Mouse (Mus musculus) forebrain, embryonic 12.5 days (tissue): ENCODE data around the gene Cxcl9. TPM values are rescaled to one million over a fixed set of nuclear protein-coding genes. Genes with fewer than 3 reads are reported as not detected.

Experiments
- ATAC-seq: fragments of 200-750 bp; cut with Nextera tagmentation; 2 replicates; pipeline ENCODE4 v1.8.0; 2017; ENCODE audit warnings: moderate TSS enrichment; ENCODE audit not compliant: low FRiP score
- H3K27ac ChIP-seq: fragments of 300-500 bp; sonication (generic); 2 replicates; pipeline ENCODE4 v1.5.1; 2016; ENCODE audit warnings: mild to moderate bottlenecking
- H3K27me3 ChIP-seq: fragments of 300-500 bp; sonication (generic); 2 replicates; pipeline ENCODE4 v1.6.1; 2016; ENCODE audit warnings: mild to moderate bottlenecking
- H3K36me3 ChIP-seq: fragments of 300-500 bp; sonication (generic); replicated peaks from 2 replicates; pipeline ENCODE4 v1.6.1; 2016; ENCODE audit warnings: mild to moderate bottlenecking
- H3K4me1 ChIP-seq: fragments of 300-500 bp; sonication (generic); 2 replicates; pipeline ENCODE4 v1.6.1; 2016
- H3K4me2 ChIP-seq: fragments of 300-500 bp; sonication (generic); 2 replicates; pipeline ENCODE4 v1.6.1; 2016; ENCODE audit warnings: mild to moderate bottlenecking, moderate library complexity
- H3K4me3 ChIP-seq: fragments of 300-500 bp; sonication (generic); replicated peaks from 2 replicates; pipeline ENCODE4 v1.5.1; 2016; ENCODE audit warnings: mild to moderate bottlenecking
- H3K9ac ChIP-seq: fragments of 300-500 bp; sonication (generic); 2 replicates; pipeline ENCODE4 v1.6.1; 2016; ENCODE audit warnings: mild to moderate bottlenecking
- H3K9me3 ChIP-seq: fragments of 300-500 bp; sonication (generic); 2 replicates; pipeline ENCODE4 v1.6.1; 2016
- WGBS: fragments of 180-500 bp; shearing (Covaris S2); methylation state at CpG from one replicate; pipeline ENCODE4 v1.1.7; 2016; 5-methylcytosine and 5-hydroxymethylcytosine counted together
- polyA plus RNA-seq: library from polyadenylated mRNA; unstranded; fragments of >200 nt; fragmentation: Nextera tagmentation; extraction: Ambion mirVana; gene quantifications from 2 replicates; pipeline ENCODE4 v1.2.1, GENCODE M21; 2016

Cxcl9 gene
- not detected in 2 replicates for polyA plus RNA-seq

GRCm38 (mm10) chr5:92327929-92328328, at the start of gene Cxcl9:
Gene Cxcl9 (minus strand): TSS chr5:92328079.
- ATAC-seq: no peak
- WGBS: 93% methylated on average over 7 of the region's 7 CpGs

GRCm38 (mm10) chr5:92376795-92377405, 49.0 kb upstream of the Cxcl9 start:
- Histone ChIP-seq H3K4me3 (no peak overlapping the region), H3K4me1 (peaks cover 13% of the 10 kb centered on the region), H3K9me3 (no peaks in the 10 kb centered on the region), H3K4me2 (no peak overlapping the region; the same call in 1 of the 2 replicates), H3K27me3 (peaks cover 4% of the 10 kb centered on the region; the same call in 1 of the 2 replicates), H3K36me3 (no peaks in the 10 kb centered on the region), H3K9ac (no peak overlapping the region), H3K27ac (0 out of 2 replicates have a peak overlapping the region, but pooled peaks have one; percentile 25)
- ATAC-seq: no peak
- WGBS: 30% methylated on average over 13 of the region's 13 CpGs

More at GRCm38 (mm10) chr5:92327929-92328328, at the start of gene Cxcl9:
- Histone ChIP-seq H3K4me2 (no peak within 1 kb of the TSS), H3K27ac (no peak within 1 kb of the TSS), H3K9me3 (no peaks in the 10 kb centered on the region), H3K4me1 (no peaks in the 10 kb centered on the region), H3K27me3 (no peaks in the 10 kb centered on the region), H3K9ac (no peak within 1 kb of the TSS), H3K36me3 (no peaks in the 10 kb centered on the region), H3K4me3 (no peak within 1 kb of the TSS)

GRCm38 (mm10) chr5:92375368-92375767, 47.5 kb upstream of the Cxcl9 start:
- Histone ChIP-seq H3K4me3 (no peak overlapping the region), H3K9ac (no peak overlapping the region), H3K27ac (no peak overlapping the region), H3K27me3 (peaks cover 4% of the 10 kb centered on the region; the same call in 1 of the 2 replicates), H3K4me1 (peaks cover 19% of the 10 kb centered on the region), H3K36me3 (no peaks in the 10 kb centered on the region), H3K9me3 (no peaks in the 10 kb centered on the region), H3K4me2 (no peak overlapping the region)
- 92% methylated on average over 17 of the region's 17 CpGs for WGBS
- no peak for ATAC-seq

DNA sequence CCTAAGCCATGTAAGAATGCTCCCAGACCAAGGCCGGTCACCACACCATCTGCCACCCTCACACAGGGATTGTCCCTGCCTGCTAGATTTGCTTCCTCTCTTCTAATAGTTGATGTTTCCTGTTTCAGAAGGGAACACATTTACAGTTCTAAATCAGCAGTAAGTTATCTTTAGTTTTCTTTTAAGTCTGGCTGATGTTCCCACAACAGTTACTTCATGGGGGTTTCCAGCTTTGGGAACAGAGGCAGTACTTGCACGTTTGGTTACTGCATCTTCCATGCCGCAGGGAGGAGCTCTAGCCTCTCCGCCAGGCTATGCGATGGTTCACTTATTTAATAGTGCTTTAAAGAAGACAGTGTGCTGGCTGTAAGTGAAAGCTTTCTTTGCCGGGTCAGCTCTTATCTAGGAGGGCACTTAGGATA, 46.9 kb upstream of the Cxcl9 start:
- no peak overlapping the region for H3K4me3 ChIP-seq
- H3K9ac ChIP-seq: no peak overlapping the region
- H3K27ac ChIP-seq: no peak overlapping the region
- WGBS: 82% methylated on average over 6 of the region's 6 CpGs
- H3K36me3 ChIP-seq: no peaks in the 10 kb centered on the region
- no peak overlapping the region for H3K4me2 ChIP-seq
- H3K27me3 ChIP-seq: peaks cover 4% of the 10 kb centered on the region; the same call in 1 of the 2 replicates
- no peaks in the 10 kb centered on the region for H3K9me3 ChIP-seq
- ATAC-seq: no peak
- peaks cover 19% of the 10 kb centered on the region for H3K4me1 ChIP-seq

DNA sequence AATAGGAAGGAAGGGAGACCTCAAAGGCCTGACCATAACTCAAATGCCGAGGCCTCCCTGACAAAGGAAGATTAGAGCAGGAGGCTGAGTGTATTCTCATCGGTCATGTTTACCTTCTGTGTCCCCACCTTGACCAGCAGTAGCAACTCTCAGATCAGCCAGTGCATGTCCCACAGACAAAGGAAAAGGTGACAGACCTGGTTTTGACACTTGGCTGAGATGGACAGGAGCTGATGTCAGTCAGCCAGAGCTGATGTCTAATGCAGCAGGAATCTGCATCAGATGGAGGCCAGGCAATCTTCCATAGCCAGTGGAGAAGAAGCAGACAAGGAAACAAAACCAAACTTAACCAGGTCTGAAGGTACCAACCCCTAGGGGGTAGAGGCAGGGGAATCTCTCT, 44.7 kb upstream of the Cxcl9 start:
- Histone ChIP-seq H3K36me3 (no peaks in the 10 kb centered on the region), H3K4me1 (peaks cover 22% of the 10 kb centered on the region), H3K4me2 (no peak overlapping the region), H3K27me3 (peaks cover 4% of the 10 kb centered on the region; the same call in 1 of the 2 replicates), H3K9me3 (no peaks in the 10 kb centered on the region), H3K4me3 (no peak overlapping the region), H3K9ac (no peak overlapping the region), H3K27ac (no peak overlapping the region)
- ATAC-seq: no peak
- 82% methylated on average over 2 of the region's 2 CpGs for WGBS

DNA sequence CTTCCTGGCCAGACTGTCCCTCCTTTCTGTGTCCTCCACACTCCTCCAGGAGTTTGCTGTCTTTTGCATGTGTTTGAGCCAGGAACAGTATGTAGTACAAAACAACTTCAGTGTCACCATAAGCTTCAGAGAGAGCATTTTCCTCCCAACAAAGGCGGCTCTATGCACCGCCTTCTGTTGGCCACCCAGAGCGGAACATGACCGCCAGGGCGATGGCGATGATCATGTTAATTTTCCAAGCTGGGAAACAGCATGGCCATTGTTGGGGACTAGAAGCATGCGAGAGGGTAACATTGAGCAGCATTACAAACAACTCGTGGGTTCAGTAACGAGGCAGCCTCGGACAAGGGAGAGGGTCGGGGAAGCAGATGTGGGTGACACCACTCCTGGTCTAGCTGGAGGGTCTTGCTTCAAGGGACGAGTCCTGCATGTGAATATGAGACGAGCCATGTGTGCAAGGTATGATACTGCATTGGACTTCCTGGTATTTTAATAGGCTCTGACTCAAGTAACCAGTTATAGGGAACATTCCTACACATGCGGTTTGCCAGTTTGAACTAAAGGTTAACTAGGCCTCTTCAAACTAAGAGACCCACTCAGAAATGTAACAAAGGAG, 43.6 kb upstream of the Cxcl9 start:
- Histone ChIP-seq H3K27me3 (peaks cover 4% of the 10 kb centered on the region; the same call in 1 of the 2 replicates), H3K4me2 (no peak overlapping the region), H3K9ac (no peak overlapping the region), H3K4me1 (peaks cover 11% of the 10 kb centered on the region), H3K9me3 (no peaks in the 10 kb centered on the region), H3K27ac (no peak overlapping the region), H3K36me3 (no peaks in the 10 kb centered on the region), H3K4me3 (no peak overlapping the region)
- 55% methylated on average over 14 of the region's 14 CpGs for WGBS
- peak; percentile 55; the same call in 1 of the 2 replicates for ATAC-seq

- Histone ChIP-seq H3K27me3 (peaks cover 3% of the 10 kb centered on the region; the same call in 1 of the 2 replicates), H3K4me2 (no peak overlapping the region), H3K9me3 (no peaks in the 10 kb centered on the region), H3K4me1 (peaks cover 9% of the 10 kb centered on the region), H3K9ac (no peak overlapping the region), H3K4me3 (no peak overlapping the region), H3K36me3 (no peaks in the 10 kb centered on the region), H3K27ac (no peak overlapping the region)
- 81% methylated on average over 6 of the region's 6 CpGs for WGBS
- no peak for ATAC-seq
Observed at GRCm38 (mm10) chr5:92370891-92371290, 43.0 kb upstream of the Cxcl9 start.

GRCm38 (mm10) chr5:92370392-92370791, 42.5 kb upstream of the Cxcl9 start:
- Histone ChIP-seq H3K4me2 (no peak overlapping the region), H3K36me3 (no peaks in the 10 kb centered on the region), H3K4me3 (no peak overlapping the region), H3K9ac (no peak overlapping the region), H3K4me1 (peaks cover 9% of the 10 kb centered on the region), H3K27ac (no peak overlapping the region), H3K9me3 (no peaks in the 10 kb centered on the region), H3K27me3 (no peaks in the 10 kb centered on the region)
- ATAC-seq: no peak
- WGBS: 88% methylated on average over 6 of the region's 6 CpGs

DNA sequence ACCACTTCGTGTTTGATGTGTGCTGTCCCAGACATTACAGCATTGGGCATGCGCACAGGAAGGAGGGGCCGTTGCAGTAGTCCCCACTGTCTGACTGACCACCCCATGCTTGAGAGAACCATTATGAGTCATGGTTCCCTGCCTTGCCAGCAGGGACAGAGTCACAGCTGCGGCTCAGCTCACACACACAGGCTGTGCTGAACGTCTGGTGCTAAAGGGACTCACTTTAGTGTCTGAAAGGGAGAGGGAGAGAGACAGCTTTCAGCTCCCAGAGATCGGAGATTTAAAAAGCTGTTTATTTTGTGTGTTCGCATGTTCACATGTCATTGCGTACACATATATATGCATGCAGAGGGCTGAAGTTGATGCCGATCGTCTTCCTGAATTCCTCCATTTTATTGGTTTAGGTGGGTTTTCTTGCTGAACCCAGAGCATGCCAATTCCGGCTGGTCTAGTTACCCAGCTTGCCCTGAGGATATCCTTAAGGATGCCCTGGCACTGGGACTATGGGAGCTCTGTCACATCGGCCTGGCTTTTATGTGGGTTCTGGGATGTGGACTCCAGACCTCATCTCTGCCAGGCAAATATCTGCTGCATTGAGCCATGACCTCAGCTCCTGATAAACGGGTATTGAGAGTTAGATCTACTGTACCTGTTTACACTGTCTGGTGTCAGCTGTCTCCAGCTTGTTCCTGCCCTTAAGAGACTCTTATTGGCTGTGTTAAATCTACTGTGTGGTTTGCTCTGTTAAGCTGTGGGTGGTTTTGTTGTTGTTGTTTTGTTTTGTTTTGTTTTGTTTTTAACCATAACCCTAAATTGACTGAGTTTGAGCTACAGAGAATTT, 41.5 kb upstream of the Cxcl9 start:
- no peak overlapping the region for H3K27ac ChIP-seq

GRCm38 (mm10) chr5:92368392-92368791, 40.5 kb upstream of the Cxcl9 start:
- 88% methylated on average over 10 of the region's 10 CpGs for WGBS
- Histone ChIP-seq H3K4me1 (peaks cover 9% of the 10 kb centered on the region), H3K27ac (no peak overlapping the region), H3K9ac (no peak overlapping the region), H3K9me3 (no peaks in the 10 kb centered on the region), H3K4me2 (no peak overlapping the region), H3K4me3 (no peak overlapping the region), H3K27me3 (no peaks in the 10 kb centered on the region), H3K36me3 (no peaks in the 10 kb centered on the region)
- no peak for ATAC-seq

More for the DNA sequence above, 41.5 kb upstream of the Cxcl9 start:
- peaks cover 9% of the 10 kb centered on the region for H3K4me1 ChIP-seq
- no peak overlapping the region for H3K9ac ChIP-seq
- H3K4me3 ChIP-seq: no peak overlapping the region
- WGBS: 77% methylated on average over 13 of the region's 13 CpGs
- peak; percentile 76; the same call in 1 of the 2 replicates for ATAC-seq
- no peaks in the 10 kb centered on the region for H3K36me3 ChIP-seq
- H3K27me3 ChIP-seq: no peaks in the 10 kb centered on the region
- no peak overlapping the region for H3K4me2 ChIP-seq
- no peaks in the 10 kb centered on the region for H3K9me3 ChIP-seq

DNA sequence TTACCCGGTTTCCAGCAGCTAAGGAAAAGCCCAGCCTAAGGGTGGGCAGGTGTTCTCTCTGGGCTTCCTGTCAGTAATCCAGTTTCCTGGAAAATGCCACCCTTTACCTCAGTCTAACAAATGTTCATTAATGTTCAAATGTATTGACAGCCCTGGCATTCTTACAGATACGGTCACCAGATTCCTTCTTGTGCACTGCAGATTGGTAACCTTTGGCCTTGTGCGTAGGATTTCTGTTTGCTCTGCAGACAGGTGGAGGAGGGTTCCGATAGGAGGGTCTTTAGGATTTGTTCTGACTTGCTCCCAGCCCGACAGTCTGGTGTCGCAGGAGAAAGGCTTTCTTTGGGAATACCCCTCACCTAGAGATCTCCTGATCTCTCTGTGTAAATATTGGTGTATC, 38.7 kb upstream of the Cxcl9 start:
- H3K36me3 ChIP-seq: no peaks in the 10 kb centered on the region
- no peak overlapping the region for H3K27ac ChIP-seq
- H3K27me3 ChIP-seq: no peaks in the 10 kb centered on the region
- peaks cover 7% of the 10 kb centered on the region for H3K4me1 ChIP-seq
- no peak overlapping the region for H3K4me2 ChIP-seq
- H3K9ac ChIP-seq: no peak overlapping the region
- ATAC-seq: no peak
- 82% methylated on average over 6 of the region's 6 CpGs for WGBS
- H3K4me3 ChIP-seq: no peak overlapping the region
- no peaks in the 10 kb centered on the region for H3K9me3 ChIP-seq

DNA sequence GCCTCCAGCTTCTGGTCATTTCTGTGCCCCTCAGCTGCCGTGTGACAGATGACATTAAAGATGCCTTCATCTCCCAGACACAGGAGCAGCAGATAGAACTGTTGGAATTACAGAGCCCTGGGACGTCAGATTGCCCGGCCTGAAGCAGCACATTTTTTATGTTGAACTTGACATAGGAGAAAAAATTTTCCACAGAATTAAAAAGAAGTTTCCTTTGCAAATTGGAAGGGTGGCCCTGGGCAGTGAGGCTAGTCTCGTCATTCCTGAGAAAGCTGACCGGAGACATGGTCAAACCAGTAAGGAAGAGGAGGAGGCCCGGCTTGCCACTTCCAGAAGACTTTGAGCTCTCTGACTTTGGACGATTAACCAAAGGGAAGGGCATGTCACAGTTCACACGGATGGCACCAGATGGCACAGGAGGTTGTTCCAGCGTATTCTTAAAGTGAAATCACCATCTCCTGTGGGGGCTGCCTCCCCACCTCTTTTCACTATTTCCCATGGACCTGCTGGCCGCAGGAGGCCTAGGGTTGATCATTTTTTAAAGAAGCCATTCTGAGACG, 37.3 kb upstream of the Cxcl9 start:
- WGBS: 82% methylated on average over 11 of the region's 11 CpGs
- no peaks in the 10 kb centered on the region for H3K36me3 ChIP-seq
- no peak overlapping the region for H3K27ac ChIP-seq
- H3K27me3 ChIP-seq: no peaks in the 10 kb centered on the region
- no peak for ATAC-seq
- no peak overlapping the region for H3K4me3 ChIP-seq
- H3K4me1 ChIP-seq: peaks cover 2% of the 10 kb centered on the region; the same call in 1 of the 2 replicates
- no peaks in the 10 kb centered on the region for H3K9me3 ChIP-seq
- no peak overlapping the region for H3K4me2 ChIP-seq
- no peak overlapping the region for H3K9ac ChIP-seq
